Mouse (Mus musculus) left cerebral cortex, adult 2 months (tissue): ENCODE results near the gene Ankrd33b. TPM values are rescaled to one million over a fixed set of nuclear protein-coding genes. Genes with fewer than 3 reads are reported as not detected.
A peak's percentile ranks its signal among the peaks of the same experiment; 100 is the strongest.

Source experiments
- DNase-seq, 2 experiments: peaks; one replicate each; pipeline ENCODE4 v3.0.0; 2021 to 2022; ENCODE audit warnings: low spot score in 2 of 2, mixed read lengths in 1 of 2; ENCODE audit errors: extremely low spot score in 1 of 2
- H3K27ac ChIP-seq: fragments of 200-600 bp; 2 replicates; pipeline ENCODE4 v1.8.1; 2022
- H3K4me3 ChIP-seq: fragments of 200-600 bp; 2 replicates; pipeline ENCODE4 v1.8.1; 2022
- CTCF ChIP-seq: fragments of 200-600 bp; IDR thresholded peaks from 2 replicates; pipeline ENCODE4 v1.8.1; 2022; ENCODE audit warnings: antibody characterized with exemption, mild to moderate bottlenecking, moderate library complexity
- intact Hi-C: fragments of 180-260 bp; cut with DNase I; formaldehyde crosslinking; loops from one replicate; pipeline ENCODE4 v1.15.1; 2025
- total RNA-seq, 2 experiments: library from RNA; stranded (reverse); gene quantifications; 2 replicates each; pipeline ENCODE4 v1.2.3; 2021

The Ankrd33b gene
- total RNA-seq, 2 experiments from 2014 or later, result 79.6 to 93.7 TPM

DNA sequence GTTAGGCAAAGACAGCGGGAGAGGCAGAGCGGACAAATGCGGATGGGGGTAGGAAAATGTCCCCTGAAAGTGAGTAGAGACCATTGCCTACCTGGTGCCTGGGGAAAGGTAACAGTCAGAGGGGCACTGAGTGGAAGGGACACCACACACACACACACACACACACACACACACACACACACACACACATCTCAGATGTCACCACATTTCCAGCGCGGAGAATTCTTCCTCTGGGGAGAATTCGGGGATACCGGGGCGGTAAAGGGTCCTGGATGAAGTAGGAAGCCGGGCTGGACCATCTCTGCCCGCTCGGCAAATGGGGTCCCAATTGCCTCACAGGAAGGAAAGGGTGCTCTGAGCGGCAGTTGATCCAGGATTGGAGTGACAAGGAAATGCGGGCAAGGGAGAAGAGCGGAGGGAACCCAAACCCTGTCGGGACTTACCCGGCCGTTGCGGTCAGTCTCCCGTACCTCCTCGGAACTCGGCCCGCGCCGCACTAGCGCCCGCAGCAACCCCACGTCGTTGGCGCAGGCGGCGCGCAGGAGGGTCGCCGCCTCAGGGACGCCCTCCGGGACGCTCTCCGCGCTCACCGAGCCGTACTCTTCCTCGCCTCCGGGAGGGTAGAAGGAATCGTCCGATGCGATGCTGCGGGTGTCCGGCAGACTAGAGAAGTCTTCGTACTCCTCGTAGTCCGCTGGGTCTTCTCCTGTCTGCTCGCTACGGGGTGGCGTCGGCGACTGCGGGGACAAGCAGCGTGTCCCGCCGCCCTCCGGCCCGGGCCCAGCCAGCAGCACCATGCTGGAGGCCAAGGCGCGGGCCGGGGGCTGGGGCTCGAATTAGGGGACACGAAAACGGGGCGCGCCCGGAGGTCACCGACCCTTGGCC lies 688 bp downstream of the Ankrd33b start:
- DNase-seq, result no peak
- peak overlapping the region; percentile 88 for H3K4me3 ChIP-seq
- no peak for TF ChIP-seq CTCF
- intact Hi-C loops, result loop anchor here (2.0 to 5.0 kb wide), 3 partner anchors 26 to 80 kb away; no protein-coding TSS in a partner anchor
- peak overlapping the region; percentile 96 for H3K27ac ChIP-seq

- TF ChIP-seq CTCF, result no peak
- intact Hi-C loops, result loop anchor here (2.0 to 5.0 kb wide), 3 partner anchors 27 to 81 kb away; no protein-coding TSS in a partner anchor
- Histone ChIP-seq H3K27ac (peak overlapping the region; percentile 96), H3K4me3 (peak overlapping the region; percentile 88)
- no peak for DNase-seq
Measured at GRCm38 (mm10) chr15:31365720-31366591, 1.6 kb downstream of the Ankrd33b start.

DNA sequence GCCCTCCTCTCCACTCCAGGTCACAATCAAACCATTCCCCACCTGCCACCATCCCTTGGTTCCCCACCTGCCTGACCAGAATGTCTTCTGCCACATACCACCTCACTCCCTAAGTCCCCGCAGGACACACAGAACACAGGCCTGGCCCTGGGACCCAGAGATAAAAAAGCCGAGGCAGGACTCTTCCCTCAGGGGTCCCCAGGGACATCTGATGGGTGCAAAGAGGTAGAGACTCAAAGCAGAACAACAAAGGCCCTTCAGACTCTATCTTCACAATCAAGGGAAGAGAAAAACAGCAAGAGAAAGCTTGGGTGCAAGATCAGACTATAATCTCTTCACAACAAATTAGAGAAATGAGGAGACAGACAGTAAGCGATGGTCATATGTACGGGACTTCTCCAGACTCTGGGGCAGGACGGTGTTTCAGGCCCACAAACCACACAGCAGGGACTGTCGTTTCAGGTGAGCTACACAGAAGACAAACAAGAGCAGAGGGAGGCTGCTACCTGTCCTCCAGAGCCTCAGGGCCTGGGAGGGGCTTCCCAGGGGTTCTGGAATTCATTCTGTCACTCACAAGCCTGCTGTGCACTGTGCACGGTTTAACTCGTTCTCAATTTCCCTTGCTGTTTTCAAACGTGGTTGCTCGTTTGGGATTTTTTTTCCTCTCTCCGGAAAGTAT lies 2.3 kb downstream of the Ankrd33b start:
- peak overlapping the region; percentile 88 for H3K4me3 ChIP-seq
- TF ChIP-seq CTCF, result no peak
- intact Hi-C loops, result loop anchor here (5.0 kb wide), 1 partner anchor 82 kb away; no protein-coding TSS in a partner anchor
- DNase-seq, result no peak
- peak overlapping the region; percentile 96 for H3K27ac ChIP-seq

DNA sequence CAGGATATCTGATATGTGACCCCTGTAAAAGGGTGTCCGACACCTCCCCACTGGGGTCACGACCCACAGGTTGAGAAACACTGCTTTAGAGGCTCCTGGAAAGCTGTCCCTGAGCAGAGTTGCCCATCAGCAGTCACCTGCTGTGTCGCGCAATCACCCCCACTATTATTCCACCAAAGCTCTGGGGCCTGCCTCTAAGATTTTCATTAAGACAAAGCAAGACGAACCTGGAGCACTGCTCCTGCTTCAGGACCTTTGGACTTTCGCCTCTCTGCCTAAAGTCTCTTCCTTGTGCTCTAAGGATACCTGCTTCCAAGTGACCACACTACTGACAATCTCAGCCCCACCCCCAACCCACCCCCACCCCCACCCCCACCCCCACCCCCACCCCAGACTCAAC lies 3.1 kb downstream of the Ankrd33b start:
- peak overlapping the region; percentile 50 for H3K27ac ChIP-seq
- intact Hi-C loops, result no loop called here

DNA sequence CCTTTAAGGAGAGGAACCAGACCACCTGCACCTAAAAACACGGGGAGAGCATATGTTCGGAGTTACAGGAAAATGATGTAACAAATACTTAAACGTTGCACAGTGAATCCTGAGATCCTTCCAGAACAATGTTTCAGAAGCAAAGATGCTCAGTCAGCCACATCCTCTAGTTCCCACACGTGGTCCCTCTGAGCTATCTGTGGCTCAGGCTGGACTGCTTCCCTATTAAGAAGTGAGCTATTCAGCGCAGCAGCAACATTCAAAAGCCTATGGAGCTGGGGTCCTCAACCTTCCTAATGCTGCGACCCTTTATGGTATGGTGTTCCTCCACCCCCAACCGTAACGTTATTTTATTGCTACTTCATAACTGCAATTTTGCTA lies 3.6 kb downstream of the Ankrd33b start:
- intact Hi-C loops, result no loop called here
- H3K4me3 ChIP-seq, result peak overlapping the region; percentile 46

More for the DNA sequence above, 3.1 kb downstream of the Ankrd33b start:
- peak overlapping the region; percentile 46 for H3K4me3 ChIP-seq
- DNase-seq, result no peak
- no peak for TF ChIP-seq CTCF

GRCm38 (mm10) chr15:31363241-31363980 lies 4.1 kb downstream of the Ankrd33b start:
- intact Hi-C loops, result no loop called here
- Histone ChIP-seq H3K4me3 (peak overlapping the region; percentile 46), H3K27ac (no peak overlapping the region; the same call in 1 of the 2 replicates)

More for the DNA sequence above, 3.6 kb downstream of the Ankrd33b start:
- H3K27ac ChIP-seq, result peak overlapping the region; percentile 50
- no peak for DNase-seq
- TF ChIP-seq CTCF, result no peak

GRCm38 (mm10) chr15:31361259-31361853 lies 6.2 kb downstream of the Ankrd33b start:
- no peak for TF ChIP-seq CTCF
- H3K4me3 ChIP-seq, result no peak overlapping the region
- H3K27ac ChIP-seq, result no peak overlapping the region
- DNase-seq, result no peak
- intact Hi-C loops, result no loop called here

More at GRCm38 (mm10) chr15:31363241-31363980, 4.1 kb downstream of the Ankrd33b start:
- no peak for DNase-seq
- TF ChIP-seq CTCF, result no peak

GRCm38 (mm10) chr15:31360593-31360992 lies 6.9 kb downstream of the Ankrd33b start:
- H3K27ac ChIP-seq, result no peak overlapping the region
- DNase-seq, result no peak
- no peak overlapping the region for H3K4me3 ChIP-seq
- intact Hi-C loops, result no loop called here
- TF ChIP-seq CTCF, result no peak

- no peak for TF ChIP-seq CTCF
- no peak overlapping the region for H3K27ac ChIP-seq
- intact Hi-C loops, result no loop called here
- no peak for DNase-seq
- no peak overlapping the region for H3K4me3 ChIP-seq
Measured at GRCm38 (mm10) chr15:31359805-31360204, 7.7 kb downstream of the Ankrd33b start.

GRCm38 (mm10) chr15:31352494-31353279 lies 14.8 kb downstream of the Ankrd33b start:
- intact Hi-C loops, result no loop called here
- Histone ChIP-seq H3K27ac (peak overlapping the region; percentile 74), H3K4me3 (no peak overlapping the region)
- DNase-seq, result no peak
- TF ChIP-seq CTCF, result no peak
